Mouse (Mus musculus) B cell, adult 2 months (primary cell): ENCODE measurements at regions not wholly inside any gene's neighbourhood (a gene's known extent, or its start where the extent isn't known, plus 50 kb on each side); places are given as distances from the start of the nearest gene placed in this dataset.

ENCODE experiments used
- DNase-seq, 2 experiments: peaks; one replicate each; pipeline ENCODE4 v3.0.0; 2022

GRCm38 (mm10) chr10:42093176-42093759 lies 75.0 kb upstream of the Armc2 start:
- DNase-seq = no peak

- no peak for DNase-seq
Observed at GRCm38 (mm10) chr10:42092500-42092899, 74.3 kb upstream of the Armc2 start.

GRCm38 (mm10) chr10:42091546-42092168 lies 73.4 kb upstream of the Armc2 start:
- DNase-seq = no peak

- DNase-seq = no peak
Observed at GRCm38 (mm10) chr10:42090806-42091205, 72.6 kb upstream of the Armc2 start.

GRCm38 (mm10) chr10:42090147-42090546 lies 71.9 kb upstream of the Armc2 start:
- no peak for DNase-seq

GRCm38 (mm10) chr10:42089686-42090085 lies 71.4 kb upstream of the Armc2 start:
- DNase-seq = no peak

- peak in 1 of 2 experiments; percentile 9 for DNase-seq
Observed at GRCm38 (mm10) chr10:42089235-42089625, 71.0 kb upstream of the Armc2 start.

- no peak for DNase-seq
Observed at GRCm38 (mm10) chr10:42088570-42089234, 70.5 kb upstream of the Armc2 start.

GRCm38 (mm10) chr10:42087906-42088305 lies 69.7 kb upstream of the Armc2 start:
- no peak for DNase-seq

GRCm38 (mm10) chr10:42086691-42087090 lies 68.4 kb upstream of the Armc2 start:
- no peak for DNase-seq

GRCm38 (mm10) chr10:42085295-42085694 lies 67.1 kb upstream of the Armc2 start:
- no peak for DNase-seq

- DNase-seq = no peak
Observed at GRCm38 (mm10) chr10:42082227-42082840, 64.1 kb upstream of the Armc2 start.

GRCm38 (mm10) chr10:42079775-42080174 lies 61.5 kb upstream of the Armc2 start:
- DNase-seq = no peak

GRCm38 (mm10) chr10:42076711-42077110 lies 58.5 kb upstream of the Armc2 start:
- DNase-seq = no peak

- DNase-seq = no peak
Observed at GRCm38 (mm10) chr10:42075545-42075944, 57.3 kb upstream of the Armc2 start.

GRCm38 (mm10) chr10:42072758-42073157 lies 54.5 kb upstream of the Armc2 start:
- no peak for DNase-seq

- no peak for DNase-seq
Observed at GRCm38 (mm10) chr10:42072131-42072530, 53.9 kb upstream of the Armc2 start.

- no peak for DNase-seq
Observed at GRCm38 (mm10) chr10:42071404-42072024, 53.3 kb upstream of the Armc2 start.

GRCm38 (mm10) chr10:42070611-42071403 lies 52.6 kb upstream of the Armc2 start:
- DNase-seq = no peak

- no peak for DNase-seq
Observed at GRCm38 (mm10) chr10:42069751-42070150, 51.5 kb upstream of the Armc2 start.

GRCm38 (mm10) chr10:42068497-42068896 lies 50.3 kb upstream of the Armc2 start:
- DNase-seq = peak in 1 of 2 experiments; percentile 9
